Mouse (Mus musculus): ENCODE results near the gene Ogfod2.

The Ogfod2 gene

GRCm38 (mm10) chr5:124095077-124095581 lies 17.0 kb upstream of the Ogfod2 start:
- DNase-seq (ENCODE audit: low spot score) = no peak

- DNase-seq (ENCODE audit: low spot score) = peak; percentile 92
Observed at GRCm38 (mm10) chr5:124095596-124096232, 16.4 kb upstream of the Ogfod2 start, which contains the start of gene Abcb9. Gene Abcb9 (minus strand): TSS chr5:124095798.

GRCm38 (mm10) chr5:124098923-124099322 lies 13.2 kb upstream of the Ogfod2 start:
- no peak for DNase-seq (ENCODE audit: low spot score)

GRCm38 (mm10) chr5:124100128-124101044 lies 11.7 kb upstream of the Ogfod2 start:
- no peak for DNase-seq (ENCODE audit: low spot score)

- DNase-seq (ENCODE audit: low spot score) = no peak
Observed at GRCm38 (mm10) chr5:124102326-124102725, 9.8 kb upstream of the Ogfod2 start.

- no peak for DNase-seq (ENCODE audit: low spot score)
Observed at GRCm38 (mm10) chr5:124103020-124103419, 9.1 kb upstream of the Ogfod2 start.

GRCm38 (mm10) chr5:124103552-124103951 lies 8.5 kb upstream of the Ogfod2 start:
- DNase-seq (ENCODE audit: low spot score) = no peak

GRCm38 (mm10) chr5:124111077-124111741 lies 888 bp upstream of the Ogfod2 start:
- DNase-seq (ENCODE audit: low spot score) = peak; percentile 58

- DNase-seq (ENCODE audit: low spot score) = peak; percentile 51
Observed at GRCm38 (mm10) chr5:124112531-124112930, 434 bp downstream of the Ogfod2 start.

- peak; percentile 63 for DNase-seq (ENCODE audit: low spot score)
Observed at GRCm38 (mm10) chr5:124113030-124113429, 933 bp downstream of the Ogfod2 start.

- no peak for DNase-seq (ENCODE audit: low spot score)
Observed at GRCm38 (mm10) chr5:124114276-124115025, 2.4 kb downstream of the Ogfod2 start.

GRCm38 (mm10) chr5:124115531-124115930 lies 3.4 kb downstream of the Ogfod2 start:
- no peak for DNase-seq (ENCODE audit: low spot score)

- DNase-seq (ENCODE audit: low spot score) = peak; percentile 84
Observed at GRCm38 (mm10) chr5:124115990-124116845, 4.1 kb downstream of the Ogfod2 start, which contains the start of gene Arl6ip4. Gene Arl6ip4 (plus strand): TSS chr5:124116089.

GRCm38 (mm10) chr5:124119204-124119603 lies 7.1 kb downstream of the Ogfod2 start:
- no peak for DNase-seq (ENCODE audit: low spot score)

- DNase-seq (ENCODE audit: low spot score) = no peak
Observed at GRCm38 (mm10) chr5:124122357-124122756, 10.3 kb downstream of the Ogfod2 start.

GRCm38 (mm10) chr5:124125093-124125492 lies 13.0 kb downstream of the Ogfod2 start:
- no peak for DNase-seq (ENCODE audit: low spot score)

- no peak for DNase-seq (ENCODE audit: low spot score)
Observed at GRCm38 (mm10) chr5:124134261-124134660, 22.2 kb downstream of the Ogfod2 start.

- no peak for DNase-seq (ENCODE audit: low spot score)
Observed at GRCm38 (mm10) chr5:124138066-124138465, 26.0 kb downstream of the Ogfod2 start.

GRCm38 (mm10) chr5:124149028-124149427 lies 36.9 kb downstream of the Ogfod2 start:
- DNase-seq (ENCODE audit: low spot score) = no peak

GRCm38 (mm10) chr5:124150895-124151294 lies 38.8 kb downstream of the Ogfod2 start:
- DNase-seq (ENCODE audit: low spot score) = no peak

GRCm38 (mm10) chr5:124152734-124153133 lies 40.6 kb downstream of the Ogfod2 start:
- no peak for DNase-seq (ENCODE audit: low spot score)
